Mouse (Mus musculus) midbrain, embryonic 12.5 days (tissue): ENCODE results near the gene Adgrf3. TPM values are rescaled to one million over a fixed set of nuclear protein-coding genes. Genes with fewer than 3 reads are reported as not detected.

ENCODE experiments used
- ATAC-seq: fragments of 200-750 bp; cut with Nextera tagmentation; 2 replicates; pipeline ENCODE4 v1.8.0; 2017; ENCODE audit warnings: low read depth, moderate TSS enrichment, moderate library complexity; ENCODE audit not compliant: low FRiP score
- H3K27ac ChIP-seq: fragments of 300-500 bp; sonication (generic); replicated peaks from 2 replicates; pipeline ENCODE4 v1.5.1; 2016; ENCODE audit warnings: mild to moderate bottlenecking
- H3K27me3 ChIP-seq: fragments of 300-500 bp; sonication (generic); 2 replicates; pipeline ENCODE4 v1.6.1; 2016; ENCODE audit warnings: mild to moderate bottlenecking
- H3K36me3 ChIP-seq: fragments of 300-500 bp; sonication (generic); 2 replicates; pipeline ENCODE4 v1.6.1; 2016
- H3K4me1 ChIP-seq: fragments of 300-500 bp; sonication (generic); 2 replicates; pipeline ENCODE4 v1.6.1; 2016
- H3K4me2 ChIP-seq: fragments of 300-500 bp; sonication (generic); replicated peaks from 2 replicates; pipeline ENCODE4 v1.6.1; 2016; ENCODE audit warnings: mild to moderate bottlenecking, moderate library complexity
- H3K4me3 ChIP-seq: fragments of 300-500 bp; sonication (generic); 2 replicates; pipeline ENCODE4 v1.5.1; 2016; ENCODE audit warnings: mild to moderate bottlenecking
- H3K9ac ChIP-seq: fragments of 300-500 bp; sonication (generic); replicated peaks from 2 replicates; pipeline ENCODE4 v1.6.1; 2016; ENCODE audit warnings: mild to moderate bottlenecking, moderate library complexity
- H3K9me3 ChIP-seq: fragments of 300-500 bp; sonication (generic); 2 replicates; pipeline ENCODE4 v1.6.1; 2016; ENCODE audit warnings: mild to moderate bottlenecking
- WGBS: fragments of 180-500 bp; shearing (Covaris S2); methylation state at CpG from one replicate; pipeline ENCODE4 v1.1.7; 2016; 5-methylcytosine and 5-hydroxymethylcytosine counted together
- polyA plus RNA-seq: library from polyadenylated mRNA; unstranded; fragments of >200 nt; fragmentation: Nextera tagmentation; extraction: Ambion mirVana; gene quantifications from 2 replicates; pipeline ENCODE4 v1.2.1, GENCODE M21; 2016

Gene Adgrf3
- polyA plus RNA-seq, 1 experiment from 2014 or later, result not detected

GRCm38 (mm10) chr5:30155821-30156629 is 49.5 kb downstream of the Adgrf3 start:
- H3K4me1 ChIP-seq, result peaks cover 19% of the 10 kb centered on the region
- ATAC-seq, result no peak
- no peak overlapping the region for H3K27ac ChIP-seq
- no peaks in the 10 kb centered on the region for H3K9me3 ChIP-seq
- H3K4me2 ChIP-seq, result peak overlapping the region; percentile 90
- 39% methylated on average over 13 of the region's 13 CpGs for WGBS
- peak overlapping the region; percentile 94 for H3K4me3 ChIP-seq
- H3K27me3 ChIP-seq, result no peaks in the 10 kb centered on the region
- peak overlapping the region; percentile 89 for H3K9ac ChIP-seq
- H3K36me3 ChIP-seq, result no peaks in the 10 kb centered on the region

- H3K4me3 ChIP-seq, result peak overlapping the region; percentile 94
- H3K9me3 ChIP-seq, result no peaks in the 10 kb centered on the region
- H3K27me3 ChIP-seq, result no peaks in the 10 kb centered on the region
- WGBS, result under 1% methylated on average over 31 of the region's 31 CpGs
- no peaks in the 10 kb centered on the region for H3K36me3 ChIP-seq
- H3K4me2 ChIP-seq, result peak overlapping the region; percentile 90
- H3K9ac ChIP-seq, result peak overlapping the region; percentile 89
- peaks cover 19% of the 10 kb centered on the region for H3K4me1 ChIP-seq
- H3K27ac ChIP-seq, result peak overlapping the region; percentile 79
- ATAC-seq, result peak; percentile 86
Measured at GRCm38 (mm10) chr5:30155395-30155792, 50.1 kb downstream of the Adgrf3 start.

GRCm38 (mm10) chr5:30154474-30155394 is 50.8 kb downstream of the Adgrf3 start, which contains the start of the genes Hadha and Hadhb:
Gene Hadha, minus strand, starts transcription at chr5:30155162.
Gene Hadhb, plus strand, starts transcription at chr5:30155248.
- WGBS, result under 1% methylated on average over 53 of the region's 53 CpGs
- ATAC-seq, result peak; percentile 93
- Histone ChIP-seq H3K4me3 (peak within 1 kb of the TSS; percentile 94), H3K4me1 (peaks cover 19% of the 10 kb centered on the region), H3K9me3 (no peaks in the 10 kb centered on the region), H3K9ac (peak within 1 kb of the TSS; percentile 89), H3K4me2 (peak within 1 kb of the TSS; percentile 90), H3K36me3 (no peaks in the 10 kb centered on the region), H3K27me3 (no peaks in the 10 kb centered on the region), H3K27ac (peak within 1 kb of the TSS; percentile 79)

GRCm38 (mm10) chr5:30154013-30154412 is 51.5 kb downstream of the Adgrf3 start:
- no peak for ATAC-seq
- Histone ChIP-seq H3K4me1 (peaks cover 19% of the 10 kb centered on the region), H3K4me3 (peak overlapping the region; percentile 94), H3K27ac (no peak overlapping the region), H3K9me3 (no peaks in the 10 kb centered on the region), H3K9ac (peak overlapping the region; percentile 89), H3K36me3 (no peaks in the 10 kb centered on the region), H3K4me2 (peak overlapping the region; percentile 90), H3K27me3 (no peaks in the 10 kb centered on the region)
- WGBS, result 28% methylated on average over 4 of the region's 4 CpGs

GRCm38 (mm10) chr5:30153222-30153621 is 52.3 kb downstream of the Adgrf3 start:
- no peak overlapping the region for H3K9ac ChIP-seq
- H3K27ac ChIP-seq, result no peak overlapping the region
- no peak for ATAC-seq
- H3K9me3 ChIP-seq, result no peaks in the 10 kb centered on the region
- peaks cover 19% of the 10 kb centered on the region for H3K4me1 ChIP-seq
- 92% methylated on average over 2 of the region's 2 CpGs for WGBS
- H3K27me3 ChIP-seq, result no peaks in the 10 kb centered on the region
- H3K36me3 ChIP-seq, result no peaks in the 10 kb centered on the region
- no peak overlapping the region for H3K4me3 ChIP-seq
- H3K4me2 ChIP-seq, result no peak overlapping the region

- no peak overlapping the region for H3K9ac ChIP-seq
- WGBS, result 94% methylated on average over 1 of the region's 1 CpGs
- no peak overlapping the region for H3K4me3 ChIP-seq
- no peak for ATAC-seq
- H3K27ac ChIP-seq, result no peak overlapping the region
- no peaks in the 10 kb centered on the region for H3K27me3 ChIP-seq
- H3K9me3 ChIP-seq, result no peaks in the 10 kb centered on the region
- H3K36me3 ChIP-seq, result no peaks in the 10 kb centered on the region
- H3K4me2 ChIP-seq, result no peak overlapping the region
- H3K4me1 ChIP-seq, result peaks cover 19% of the 10 kb centered on the region
Measured at GRCm38 (mm10) chr5:30152413-30152812, 53.1 kb downstream of the Adgrf3 start.

- Histone ChIP-seq H3K9me3 (no peaks in the 10 kb centered on the region), H3K4me1 (peaks cover 19% of the 10 kb centered on the region), H3K27me3 (no peaks in the 10 kb centered on the region), H3K4me3 (no peak overlapping the region), H3K4me2 (no peak overlapping the region), H3K36me3 (no peaks in the 10 kb centered on the region), H3K9ac (no peak overlapping the region), H3K27ac (no peak overlapping the region)
- ATAC-seq, result no peak
- 73% methylated on average over 4 of the region's 4 CpGs for WGBS
Measured at GRCm38 (mm10) chr5:30152007-30152406, 53.5 kb downstream of the Adgrf3 start.

- 90% methylated on average over 5 of the region's 5 CpGs for WGBS
- Histone ChIP-seq H3K9ac (no peak overlapping the region), H3K27me3 (no peaks in the 10 kb centered on the region), H3K9me3 (no peaks in the 10 kb centered on the region), H3K4me3 (no peak overlapping the region), H3K36me3 (peaks cover 27% of the 10 kb centered on the region), H3K27ac (no peak overlapping the region), H3K4me2 (no peak overlapping the region), H3K4me1 (peaks cover 2% of the 10 kb centered on the region; the same call in 1 of the 2 replicates)
- ATAC-seq, result no peak
Measured at GRCm38 (mm10) chr5:30148133-30148920, 57.2 kb downstream of the Adgrf3 start.

- no peaks in the 10 kb centered on the region for H3K27me3 ChIP-seq
- peaks cover 45% of the 10 kb centered on the region for H3K36me3 ChIP-seq
- 88% methylated on average over 6 of the region's 6 CpGs for WGBS
- H3K4me2 ChIP-seq, result no peak overlapping the region
- H3K4me3 ChIP-seq, result no peak overlapping the region
- no peak overlapping the region for H3K9ac ChIP-seq
- no peak overlapping the region for H3K27ac ChIP-seq
- H3K9me3 ChIP-seq, result no peaks in the 10 kb centered on the region
- ATAC-seq, result no peak
- H3K4me1 ChIP-seq, result no peaks in the 10 kb centered on the region
Measured at GRCm38 (mm10) chr5:30146526-30146925, 59.0 kb downstream of the Adgrf3 start.
